Mouse (Mus musculus): ENCODE data around the gene Ppfia3.
"Not testable (repeated sequence)": the region's sequence is repeated elsewhere in the genome, so short reads cannot be mapped to it uniquely, and the experiment has no call there.

Ppfia3 gene

GRCm38 (mm10) chr7:45386077-45386476, 19.3 kb upstream of the Ppfia3 start:
- no peak for DNase-seq (ENCODE audit: low spot score)

GRCm38 (mm10) chr7:45376057-45376456, 9.2 kb upstream of the Ppfia3 start:
- no peak for DNase-seq (ENCODE audit: low spot score)

- no peak for DNase-seq (ENCODE audit: low spot score)
These were observed 7.8 kb upstream of the Ppfia3 start for GRCm38 (mm10) chr7:45374620-45375019.

GRCm38 (mm10) chr7:45372371-45372770, 5.6 kb upstream of the Ppfia3 start:
- no peak for DNase-seq (ENCODE audit: low spot score)

GRCm38 (mm10) chr7:45370475-45371311, 3.9 kb upstream of the Ppfia3 start, which contains the start of gene Lin7b:
Lin7b (minus strand) TSS chr7:45370583.
- DNase-seq (ENCODE audit: low spot score) = peak; percentile 95

- peak; percentile 37 for DNase-seq (ENCODE audit: low spot score)
These were observed 3.1 kb upstream of the Ppfia3 start for GRCm38 (mm10) chr7:45369836-45370474.

- peak; percentile 52 for DNase-seq (ENCODE audit: low spot score)
These were observed 2.4 kb upstream of the Ppfia3 start for GRCm38 (mm10) chr7:45369022-45369745.

GRCm38 (mm10) chr7:45368178-45368577, 1.4 kb upstream of the Ppfia3 start:
- no peak for DNase-seq (ENCODE audit: low spot score)

- DNase-seq (ENCODE audit: low spot score) = peak; percentile 99
These were observed 431 bp upstream of the Ppfia3 start for GRCm38 (mm10) chr7:45367020-45367880.

- DNase-seq (ENCODE audit: low spot score) = peak; percentile 86
These were observed 822 bp downstream of the Ppfia3 start for GRCm38 (mm10) chr7:45365742-45366651.

- DNase-seq (ENCODE audit: low spot score) = no peak
These were observed 2.8 kb downstream of the Ppfia3 start for GRCm38 (mm10) chr7:45363983-45364382.

- DNase-seq (ENCODE audit: low spot score) = peak; percentile 60
These were observed 4.0 kb downstream of the Ppfia3 start for GRCm38 (mm10) chr7:45362801-45363200.

GRCm38 (mm10) chr7:45361243-45361804, 5.5 kb downstream of the Ppfia3 start:
- DNase-seq (ENCODE audit: low spot score) = peak; percentile 85

GRCm38 (mm10) chr7:45360404-45361125, 6.3 kb downstream of the Ppfia3 start:
- DNase-seq (ENCODE audit: low spot score) = peak; percentile 68

GRCm38 (mm10) chr7:45359081-45359480, 7.7 kb downstream of the Ppfia3 start:
- not testable (repeated sequence) for DNase-seq (ENCODE audit: low spot score)

- DNase-seq (ENCODE audit: low spot score) = peak; percentile 56
These were observed 10.7 kb downstream of the Ppfia3 start for GRCm38 (mm10) chr7:45356087-45356486.

- DNase-seq (ENCODE audit: low spot score) = no peak
These were observed 11.3 kb downstream of the Ppfia3 start for GRCm38 (mm10) chr7:45355318-45356020.

- no peak for DNase-seq (ENCODE audit: low spot score)
These were observed 13.8 kb downstream of the Ppfia3 start for GRCm38 (mm10) chr7:45353041-45353440.

GRCm38 (mm10) chr7:45346905-45347304, 19.9 kb downstream of the Ppfia3 start:
- DNase-seq (ENCODE audit: low spot score) = no peak
